Mouse (Mus musculus) right cerebral cortex, postnatal 10 days (tissue): ENCODE measurements around the gene Myo9b.
"Not testable (repeated sequence)": the region's sequence is repeated elsewhere in the genome, so short reads cannot be mapped to it uniquely, and the experiment has no call there.

Source experiments
- DNase-seq, 2 experiments: peaks; one replicate each; pipeline ENCODE4 v3.0.0; 2021; ENCODE audit warnings: low spot score in 2 of 2

Gene Myo9b

DNA sequence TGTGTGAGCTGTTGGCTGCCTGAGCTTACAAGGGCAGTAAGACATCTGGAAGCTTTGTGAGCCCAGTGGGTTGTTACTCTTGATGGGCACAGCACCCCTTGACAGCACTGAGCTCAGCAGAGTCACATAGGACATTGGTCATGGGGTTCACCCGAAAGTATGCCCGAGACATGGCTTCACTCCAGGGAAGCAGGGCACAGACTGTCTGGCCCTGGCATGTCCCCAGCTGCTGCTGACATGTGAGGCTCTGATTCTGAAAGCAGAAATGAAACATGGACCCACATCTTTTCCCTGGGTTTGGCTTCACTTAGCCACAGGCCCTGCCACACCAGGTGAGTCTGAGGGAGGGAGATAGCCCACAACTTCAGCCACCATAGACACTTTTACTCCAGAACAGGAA is 24.3 kb downstream of the Myo9b start:
- DNase-seq: no peak

DNA sequence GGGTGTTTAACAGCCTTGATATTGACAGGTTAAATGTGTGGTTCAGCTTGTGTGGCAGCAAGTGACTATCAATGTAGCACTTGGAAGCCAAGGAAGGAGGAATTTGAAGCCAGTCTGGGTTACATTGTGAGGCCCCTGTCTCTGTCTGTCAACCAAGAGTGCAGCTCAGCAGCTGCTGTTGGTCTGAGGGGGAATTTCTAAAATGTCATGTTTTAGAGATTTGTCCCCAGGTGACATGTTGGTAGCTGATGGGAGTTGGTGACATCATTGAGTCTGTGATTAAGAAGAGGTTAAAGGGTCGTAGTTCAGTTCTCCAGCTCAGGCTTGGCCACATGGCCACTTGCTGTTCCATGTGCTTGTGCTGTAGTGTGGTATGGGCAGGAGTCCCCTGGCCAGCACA is 24.9 kb downstream of the Myo9b start:
- DNase-seq: no peak

DNA sequence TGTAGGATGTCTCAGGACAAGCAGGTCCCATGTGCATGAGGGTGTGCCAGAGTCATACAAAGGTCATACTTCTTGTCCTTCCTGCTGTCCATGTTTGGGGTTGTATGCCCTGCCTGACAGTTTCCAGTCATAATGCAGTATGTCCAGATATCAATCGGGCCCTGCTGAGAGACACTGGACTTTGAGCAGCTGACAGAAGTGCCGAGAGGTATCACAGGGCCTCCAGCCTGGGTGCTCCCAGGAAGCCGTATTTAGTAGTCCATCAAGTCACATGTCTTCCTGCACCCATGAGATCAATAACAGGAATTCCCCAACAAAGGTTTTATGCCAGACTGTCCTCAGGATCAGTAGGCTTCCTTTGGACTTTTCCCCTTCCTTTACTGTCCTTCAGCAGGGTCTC is 27.2 kb downstream of the Myo9b start:
- no peak for DNase-seq

DNA sequence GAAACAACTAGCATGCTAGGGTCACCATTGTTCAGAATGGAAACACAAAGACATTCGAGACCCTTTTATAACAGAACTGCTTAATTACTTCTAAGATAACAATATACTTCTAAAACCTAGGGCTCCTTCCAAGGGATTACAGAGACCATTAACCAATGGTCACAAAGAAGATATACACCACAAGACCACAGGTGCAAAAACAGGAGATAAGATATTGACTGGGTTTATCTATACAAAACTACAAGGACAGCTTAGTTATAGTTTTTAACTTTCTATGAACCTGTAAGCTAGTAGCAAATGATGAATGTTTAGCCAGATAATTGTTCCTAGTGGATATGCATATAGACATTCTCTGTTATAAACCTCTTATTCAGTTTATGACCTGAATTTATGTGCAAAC is 30.3 kb downstream of the Myo9b start:
- DNase-seq: no peak

DNA sequence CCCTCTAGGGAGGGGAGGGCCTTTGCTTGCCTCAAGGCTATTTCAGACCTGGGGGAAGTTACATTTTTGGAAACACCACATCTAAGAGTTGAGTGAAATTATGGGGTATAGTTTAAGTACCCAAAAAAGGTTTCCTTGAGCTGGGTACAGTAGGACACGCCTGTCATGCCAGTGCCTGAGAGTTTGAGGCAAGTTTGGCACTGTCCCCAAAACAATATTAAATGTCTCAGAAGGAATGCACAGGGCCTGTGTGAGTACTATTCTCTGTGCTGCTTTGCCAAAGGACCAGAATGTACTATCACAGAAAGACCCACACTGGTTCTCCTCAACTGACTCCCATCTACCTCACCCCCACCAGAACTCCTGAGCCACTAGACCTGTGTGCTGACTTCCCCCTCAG is 31.1 kb downstream of the Myo9b start:
- no peak for DNase-seq

DNA sequence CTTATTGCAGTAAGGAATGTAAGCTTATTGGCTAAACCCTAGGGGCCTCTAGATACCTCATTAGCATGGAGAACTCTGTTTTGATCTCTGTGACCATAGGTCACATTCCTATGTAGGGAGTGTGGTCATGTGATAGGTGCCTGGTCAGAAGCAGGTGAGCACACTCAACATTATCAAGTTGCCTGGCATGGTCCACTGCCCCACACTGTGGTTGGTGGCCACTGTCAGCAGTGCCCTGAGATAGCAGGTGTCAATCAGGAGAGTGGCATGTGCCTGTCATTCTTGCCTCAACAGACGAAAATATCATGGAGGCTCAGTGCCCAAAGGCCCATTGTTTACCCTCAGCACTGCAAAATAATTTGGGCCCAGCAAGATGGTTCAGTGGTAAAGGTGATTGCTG is 33.5 kb downstream of the Myo9b start:
- DNase-seq: no peak

DNA sequence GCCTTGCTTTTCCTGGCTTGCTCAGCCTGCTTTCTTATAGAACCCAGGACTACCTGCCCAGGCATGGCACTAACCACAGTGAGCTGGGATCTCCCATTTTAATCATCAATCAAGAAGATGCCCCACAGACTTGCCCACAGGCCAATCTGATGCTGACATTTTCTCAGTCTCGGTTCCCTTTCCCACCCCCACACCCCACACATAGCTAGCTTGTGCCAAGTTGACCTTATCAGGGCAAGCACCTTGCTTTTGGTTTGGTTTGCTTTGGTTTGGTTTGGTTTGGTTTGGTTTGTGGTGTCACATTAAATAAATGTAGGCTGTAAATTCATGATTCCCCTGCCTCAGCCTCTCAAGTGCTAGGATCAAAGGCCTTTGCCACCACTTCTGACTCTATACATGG is 34.9 kb downstream of the Myo9b start:
- DNase-seq: no peak

DNA sequence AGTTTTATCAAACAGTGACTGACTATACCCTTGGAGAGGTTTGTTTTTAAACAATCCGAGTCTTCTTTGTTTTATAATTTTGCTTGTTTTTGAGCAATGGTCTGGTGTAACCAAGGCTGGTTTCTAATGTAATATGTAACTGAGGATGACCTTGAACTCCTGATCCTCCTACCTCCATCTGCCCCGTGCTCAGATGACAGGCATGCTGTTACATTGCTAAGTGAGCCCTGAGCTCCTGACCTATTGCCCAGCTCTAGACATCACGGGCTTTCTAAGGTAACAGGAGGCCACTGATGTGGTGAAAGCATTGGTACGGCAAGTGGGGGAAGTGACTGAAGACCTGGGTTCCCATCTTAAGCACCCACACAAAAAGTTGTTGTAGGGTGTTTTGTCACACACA is 35.4 kb downstream of the Myo9b start:
- no peak for DNase-seq

- no peak for DNase-seq
These were observed 37.9 kb downstream of the Myo9b start for GRCm38 (mm10) chr8:71310446-71310845.

- no peak for DNase-seq
These were observed 40.2 kb downstream of the Myo9b start for GRCm38 (mm10) chr8:71312700-71313099.

GRCm38 (mm10) chr8:71313951-71314350 is 41.4 kb downstream of the Myo9b start:
- no peak for DNase-seq

- no peak for DNase-seq
These were observed 43.5 kb downstream of the Myo9b start for GRCm38 (mm10) chr8:71315972-71316371.

DNA sequence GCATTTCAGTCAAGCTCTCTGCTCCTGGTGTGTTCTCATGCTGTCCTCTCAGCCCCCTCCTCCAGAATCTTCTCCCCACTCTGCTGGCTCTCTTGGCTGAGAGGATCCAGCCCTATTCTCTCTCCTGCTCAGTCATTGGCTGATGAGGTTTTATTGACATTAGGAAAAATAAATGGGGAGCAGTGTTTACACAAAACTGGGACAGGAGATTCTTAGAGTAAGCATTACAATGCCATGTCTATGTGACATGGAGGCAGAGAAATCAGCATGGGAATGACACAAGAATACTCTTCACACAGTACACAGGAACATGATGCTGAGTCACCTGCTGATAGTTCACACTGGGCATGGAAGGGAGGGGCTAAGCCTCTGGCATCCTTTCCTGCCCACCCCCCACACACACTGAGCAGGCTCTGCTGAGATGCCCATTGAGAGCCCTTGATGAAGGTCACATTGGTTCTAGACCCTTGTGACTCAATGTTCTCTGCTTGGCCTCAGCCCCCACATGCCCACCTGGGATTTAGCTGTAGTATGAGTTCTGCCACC is 44.0 kb downstream of the Myo9b start:
- DNase-seq: no peak

DNA sequence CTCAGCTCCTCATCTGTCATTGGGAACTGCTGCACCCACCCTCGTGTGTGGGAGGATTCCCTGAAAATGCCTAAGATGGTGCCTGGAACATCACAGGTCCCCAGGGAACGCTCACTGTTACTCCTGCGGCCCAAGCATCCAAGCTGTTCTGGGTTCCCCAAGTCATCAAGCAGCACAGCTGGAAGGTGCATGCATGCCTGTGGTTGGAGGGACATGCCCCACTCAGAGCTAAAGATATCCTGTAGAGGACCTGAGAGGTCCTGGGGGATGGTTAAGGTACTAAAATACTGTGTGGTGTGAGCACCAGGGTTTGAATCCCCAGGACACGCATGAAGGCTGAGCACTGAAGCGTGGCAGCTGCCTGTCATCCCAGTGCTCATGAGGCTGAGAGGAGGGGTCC is 46.1 kb downstream of the Myo9b start:
- DNase-seq: not testable (repeated sequence)

- DNase-seq: not testable (repeated sequence)
These were observed 47.2 kb downstream of the Myo9b start for GRCm38 (mm10) chr8:71319760-71320159.

GRCm38 (mm10) chr8:71322939-71323338 is 50.4 kb downstream of the Myo9b start:
- DNase-seq: no peak

DNA sequence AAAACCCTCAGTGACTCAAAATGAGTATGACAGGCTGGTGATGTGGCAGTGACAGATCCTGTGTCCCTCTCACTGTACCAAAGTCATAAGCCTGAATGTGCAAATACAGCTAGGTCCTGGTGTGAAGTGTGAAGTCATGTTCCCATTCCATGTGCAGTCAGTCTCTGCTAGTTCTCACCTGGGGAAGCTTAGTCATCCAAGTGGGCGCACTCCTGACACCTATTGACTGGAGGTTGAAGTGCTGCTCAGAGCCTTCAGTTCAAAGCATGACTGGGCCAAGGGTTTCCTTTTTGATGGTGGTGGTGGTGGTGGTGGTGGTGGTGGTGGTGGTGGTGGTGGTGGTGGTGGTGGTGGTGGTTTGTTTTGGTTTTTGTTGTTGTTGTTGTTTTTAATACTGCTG is 52.3 kb downstream of the Myo9b start:
- DNase-seq: no peak

DNA sequence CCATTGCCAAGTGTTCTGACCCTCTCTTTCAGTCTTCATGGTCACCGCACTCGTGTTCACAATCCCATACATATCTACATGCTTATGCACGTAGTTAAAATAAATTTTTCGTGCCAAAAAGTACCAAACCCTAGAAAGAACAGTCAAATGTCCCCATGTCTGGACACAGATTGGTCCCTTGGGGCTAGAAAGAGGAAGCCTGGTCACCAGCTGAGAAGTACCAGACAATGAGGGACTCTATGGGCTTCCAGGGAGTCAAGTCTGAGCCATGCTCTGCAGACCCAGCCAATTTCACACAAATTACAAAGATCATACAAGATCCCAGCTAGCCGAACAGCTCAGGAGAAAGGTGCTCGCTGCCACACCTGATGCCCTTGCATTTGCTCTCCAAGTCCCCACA is 65.3 kb downstream of the Myo9b start:
- DNase-seq: not testable (repeated sequence)

- DNase-seq: no peak
These were observed 68.1 kb downstream of the Myo9b start for GRCm38 (mm10) chr8:71340625-71341024.

GRCm38 (mm10) chr8:71346581-71346980 is 74.1 kb downstream of the Myo9b start:
- no peak for DNase-seq

GRCm38 (mm10) chr8:71351117-71351516 is 78.6 kb downstream of the Myo9b start:
- no peak for DNase-seq

DNA sequence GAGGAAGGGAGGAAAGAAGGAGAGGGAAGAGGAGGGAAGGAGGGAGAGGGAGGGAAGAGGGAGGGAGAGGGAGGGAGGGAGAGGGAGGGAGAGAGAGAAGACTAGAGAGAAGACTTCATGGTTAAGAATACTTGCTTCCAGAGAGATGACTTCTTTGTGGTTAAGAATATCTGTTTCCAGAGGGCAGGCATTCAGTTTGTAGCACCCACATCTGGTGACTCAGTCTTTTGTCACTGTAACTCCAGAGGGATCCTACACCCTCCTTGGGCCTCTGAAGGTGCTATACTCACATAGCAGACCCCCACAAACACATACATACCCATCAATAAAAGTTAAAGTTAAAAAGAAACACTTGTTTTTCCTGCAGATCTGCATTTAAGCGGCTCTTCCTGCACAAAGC is 79.0 kb downstream of the Myo9b start:
- DNase-seq: no peak

- no peak for DNase-seq
These were observed 85.5 kb downstream of the Myo9b start for GRCm38 (mm10) chr8:71358026-71358425.

- peak; percentile 92 to 95 for DNase-seq
These were observed 94.4 kb downstream of the Myo9b start, which contains the start of gene Use1 for GRCm38 (mm10) chr8:71366771-71367528. TSS of gene Use1 (plus strand) at chr8:71366848.
